Mouse (Mus musculus): ENCODE data around the gene Raver1. TPM values are rescaled to one million over a fixed set of nuclear protein-coding genes. Genes with fewer than 3 reads are reported as not detected.

Raver1 gene
- total RNA-seq, 2 experiments from 2014 or later: 12.9 to 81.1 TPM

DNA sequence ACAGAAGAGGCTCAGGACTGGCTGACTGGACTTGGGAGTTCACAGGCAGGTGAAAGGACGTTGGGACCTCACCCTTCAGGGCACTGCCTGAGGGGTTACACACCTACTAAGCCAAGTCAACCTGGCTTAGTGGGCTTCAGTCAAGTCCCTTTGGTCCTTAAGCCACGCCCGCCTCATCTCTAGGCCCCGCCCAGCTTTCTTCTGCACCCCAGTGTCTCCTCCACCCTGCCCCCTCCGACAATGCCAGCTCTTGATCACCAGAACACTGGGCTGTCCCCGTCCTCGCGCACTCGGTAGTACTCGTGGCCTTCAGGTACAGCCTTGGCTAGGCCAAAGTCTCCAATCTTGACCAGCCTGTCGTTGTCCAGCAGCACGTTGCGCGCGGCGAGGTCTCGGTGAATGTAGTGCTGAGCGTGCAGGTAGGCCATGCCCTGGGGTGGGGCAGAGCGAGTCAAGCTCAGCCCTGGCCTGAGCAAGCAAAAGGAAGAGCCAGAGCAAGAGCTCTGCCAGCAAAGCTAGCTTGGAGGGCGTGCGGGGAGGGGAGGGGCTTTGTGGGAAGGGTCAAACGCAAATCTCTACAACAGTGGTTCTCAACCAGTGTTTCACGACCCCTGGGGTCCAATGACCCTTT lies 15.9 kb upstream of the Raver1 start:
- ATAC-seq (replicated peaks; ENCODE audit: low FRiP score, low TSS enrichment, poor library complexity, severe bottlenecking): no peak

DNA sequence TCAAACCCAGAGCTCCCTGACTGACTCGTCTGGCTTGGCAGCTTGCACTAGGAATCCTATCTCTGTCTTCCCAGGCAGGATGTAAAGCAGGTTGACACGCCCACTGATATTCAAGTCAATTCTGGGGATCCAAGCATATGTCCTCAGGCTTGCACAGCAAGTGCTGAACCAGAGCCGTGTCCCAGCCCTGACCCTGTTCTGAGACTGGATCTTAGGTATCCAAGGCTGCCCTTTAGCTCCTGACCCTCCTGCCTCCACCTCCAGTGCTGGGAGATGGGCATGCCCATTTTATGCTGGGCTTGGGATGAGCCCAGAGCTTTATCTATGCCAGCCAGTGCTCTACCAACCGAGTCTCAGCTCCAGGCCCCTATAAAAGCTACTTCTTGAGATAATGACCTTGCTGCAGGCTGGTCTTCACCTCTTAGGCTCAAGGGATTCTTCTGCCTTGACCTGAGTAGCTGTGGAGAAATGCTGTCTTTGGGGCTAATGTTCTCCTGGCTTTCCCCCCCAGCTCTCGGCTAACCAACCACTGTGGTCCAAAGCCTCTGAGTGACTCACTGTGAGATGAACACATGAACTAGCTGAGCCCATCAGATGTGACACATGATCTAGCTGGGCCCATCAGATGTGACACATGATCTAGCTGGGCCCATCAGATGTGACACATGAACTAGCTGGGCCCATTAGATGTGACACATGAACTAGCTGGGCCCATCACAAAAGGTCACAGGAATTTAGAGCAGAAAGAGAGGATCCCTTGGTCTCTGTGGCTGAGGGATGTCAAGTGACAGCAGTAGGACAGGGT lies 14.2 kb upstream of the Raver1 start:
- ATAC-seq (replicated peaks; ENCODE audit: low FRiP score, low TSS enrichment, poor library complexity, severe bottlenecking): peak; percentile 78

DNA sequence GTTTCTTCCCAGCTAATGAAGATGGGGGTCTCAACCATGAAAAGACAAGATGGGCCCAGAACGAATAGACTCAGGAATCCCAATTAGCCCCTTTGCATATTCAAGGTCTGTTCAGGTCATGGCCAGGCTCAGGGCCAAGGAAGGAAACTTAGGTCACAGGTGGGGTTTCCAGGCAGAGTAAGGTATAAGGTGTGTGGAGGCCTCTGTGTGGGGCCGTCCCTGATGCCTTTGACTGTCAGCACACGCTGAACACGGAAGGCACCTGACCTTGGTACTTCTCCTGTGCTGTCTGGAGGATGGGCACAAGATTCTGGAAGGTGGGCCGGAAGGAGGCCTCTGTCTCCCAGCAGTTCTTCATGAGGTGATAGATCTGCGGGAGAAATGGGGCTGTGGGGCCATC lies 13.0 kb upstream of the Raver1 start:
- no peak for ATAC-seq (replicated peaks; ENCODE audit: low FRiP score, low TSS enrichment, poor library complexity, severe bottlenecking)

DNA sequence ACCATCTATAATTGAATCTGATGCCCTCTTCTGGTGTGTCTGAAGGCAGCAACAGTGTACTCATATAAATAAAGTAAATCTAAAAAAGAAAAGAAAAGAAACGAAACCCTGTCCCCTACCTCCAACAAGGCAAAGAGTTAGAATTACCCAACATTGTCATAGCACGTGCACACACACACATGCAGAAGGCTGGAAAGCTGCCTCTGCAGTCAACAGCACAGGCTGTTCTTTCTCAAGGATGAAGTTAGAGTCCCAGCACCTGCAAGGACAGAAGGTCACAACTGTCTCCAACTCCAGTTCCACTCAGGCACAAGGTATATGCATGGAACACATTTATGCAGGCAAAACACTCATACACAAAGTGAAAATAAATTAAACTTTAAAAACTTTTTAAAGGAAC lies 10.3 kb upstream of the Raver1 start:
- no peak for ATAC-seq (replicated peaks; ENCODE audit: low FRiP score, low TSS enrichment, poor library complexity, severe bottlenecking)

DNA sequence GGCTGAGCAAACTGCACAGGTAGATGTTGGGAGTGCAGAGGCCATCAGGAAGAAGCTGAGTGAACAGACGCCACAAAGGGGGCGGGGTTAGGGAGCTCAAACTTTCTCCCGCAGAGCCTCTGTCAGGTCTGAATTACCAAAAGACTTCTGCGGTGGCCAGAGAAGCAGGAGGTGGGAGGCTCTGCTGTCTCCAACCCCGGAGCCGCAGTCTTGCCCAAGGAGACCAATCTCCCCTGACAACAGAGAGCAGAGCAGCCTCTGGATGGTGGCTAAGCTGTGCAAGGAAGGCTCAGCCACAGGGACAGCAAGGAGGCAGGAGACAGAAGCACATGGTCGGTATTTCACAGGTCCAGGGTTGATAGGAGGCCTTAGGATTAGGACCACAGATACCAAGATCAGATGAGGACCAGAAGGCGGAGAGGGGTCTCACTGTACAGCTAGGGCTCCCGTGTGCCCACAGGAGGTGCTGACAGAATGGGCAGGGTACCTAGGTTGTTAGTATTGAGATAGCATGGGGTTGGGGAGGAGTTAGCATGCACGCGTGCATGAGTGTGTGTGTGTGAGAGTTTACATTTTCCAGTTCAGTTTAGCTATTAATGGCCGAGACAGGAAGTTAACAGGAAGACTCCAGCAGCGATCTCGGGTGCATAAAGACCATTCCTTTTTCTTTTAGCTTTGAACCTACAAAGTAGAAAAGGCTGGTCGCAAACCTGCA lies 8.8 kb upstream of the Raver1 start:
- ATAC-seq (replicated peaks; ENCODE audit: low FRiP score, low TSS enrichment, poor library complexity, severe bottlenecking): peak; percentile 65

DNA sequence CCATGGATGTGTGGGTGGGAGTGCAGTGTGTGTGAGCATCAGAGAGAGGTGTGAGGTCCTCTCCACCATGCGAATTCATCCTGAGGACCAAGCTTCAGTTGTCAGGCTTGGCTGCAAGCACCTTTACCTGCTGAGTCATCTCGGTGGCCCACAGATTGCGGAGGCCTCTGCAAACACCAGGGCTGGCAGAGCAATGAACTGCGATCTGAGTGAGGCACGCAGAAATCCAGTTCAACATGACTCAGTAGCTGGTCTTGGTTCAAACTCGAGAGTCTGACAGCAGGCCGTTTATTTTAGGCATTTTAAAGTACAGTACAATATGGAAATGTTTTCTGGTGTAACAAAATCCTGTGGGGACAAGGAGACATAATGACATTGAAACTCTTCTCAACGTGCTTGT lies 6.0 kb upstream of the Raver1 start:
- ATAC-seq (replicated peaks; ENCODE audit: low FRiP score, low TSS enrichment, poor library complexity, severe bottlenecking): no peak

DNA sequence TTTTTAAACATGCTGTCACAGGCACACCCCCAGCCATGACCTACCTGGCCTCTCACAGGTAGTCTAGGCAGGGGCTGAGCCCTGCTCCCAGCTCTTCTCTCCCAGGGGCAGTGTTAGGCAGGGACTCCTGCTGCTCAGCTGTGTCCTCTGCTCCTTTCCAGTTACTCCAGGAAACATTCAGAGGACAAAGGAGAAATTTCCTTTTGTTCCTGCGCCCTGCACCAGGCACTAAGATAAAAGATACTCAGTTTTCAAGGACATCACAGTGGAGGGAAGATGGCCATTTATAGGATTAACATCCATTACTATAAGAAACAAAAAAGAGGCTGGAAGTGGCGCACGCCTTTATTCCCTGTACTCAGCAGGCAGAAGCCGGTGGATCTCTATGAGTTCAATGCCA lies 4.2 kb upstream of the Raver1 start:
- ATAC-seq (replicated peaks; ENCODE audit: low FRiP score, low TSS enrichment, poor library complexity, severe bottlenecking): no peak

DNA sequence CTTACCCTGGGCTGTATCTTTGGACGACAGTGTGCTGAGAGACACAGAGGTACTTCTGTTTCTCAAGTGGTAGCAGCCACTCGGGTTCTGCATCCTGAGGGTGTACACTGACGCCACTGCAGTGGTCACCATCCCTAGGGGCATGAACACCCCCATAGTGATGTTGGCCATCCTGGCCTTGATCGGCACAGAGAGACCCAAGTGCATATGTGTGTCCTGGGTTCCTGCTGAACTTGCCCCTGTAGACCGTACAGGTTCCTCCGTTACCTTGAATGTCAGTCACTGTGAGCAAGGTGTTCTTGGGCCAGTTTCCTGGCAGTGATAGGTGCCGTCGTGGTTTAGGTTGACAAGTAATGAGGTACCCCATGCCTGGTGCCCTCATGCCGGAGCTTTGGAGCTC lies 1.6 kb upstream of the Raver1 start:
- no peak for ATAC-seq (replicated peaks; ENCODE audit: low FRiP score, low TSS enrichment, poor library complexity, severe bottlenecking)

DNA sequence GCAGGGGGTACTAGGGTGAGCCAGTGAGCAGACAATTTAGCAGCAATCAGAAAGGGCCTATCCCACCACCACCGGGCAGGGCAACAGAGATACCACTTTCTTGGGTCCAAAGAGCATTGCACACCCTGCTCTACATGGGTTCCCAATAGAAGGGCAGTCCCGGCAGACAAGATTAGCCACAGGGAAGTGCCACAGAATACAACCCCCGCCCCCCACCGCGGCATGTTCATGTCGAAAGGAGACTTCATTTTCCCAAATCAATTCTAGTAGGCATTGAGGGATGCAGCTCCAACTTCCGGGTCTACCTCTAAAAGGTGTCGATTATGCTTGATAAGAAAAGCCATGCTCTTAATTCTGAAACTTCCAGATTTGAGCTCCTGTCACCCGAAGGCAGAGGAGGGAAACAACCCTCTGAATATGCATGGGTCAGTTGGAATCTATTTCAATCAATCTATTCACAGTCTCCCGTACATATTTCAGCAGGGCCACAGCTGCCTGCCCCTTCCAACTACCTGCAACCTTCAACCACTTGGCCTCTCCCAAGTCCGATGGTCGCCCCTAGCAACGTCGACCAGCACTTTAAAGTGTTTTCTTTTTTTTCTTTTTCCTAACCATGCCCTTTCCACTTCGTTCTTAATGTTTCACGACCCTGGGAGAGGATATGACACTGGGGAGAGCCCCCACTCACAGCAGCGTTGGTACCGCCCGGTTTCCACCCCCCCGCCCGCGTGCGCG lies 669 bp downstream of the Raver1 start:
- ATAC-seq (replicated peaks; ENCODE audit: low FRiP score, low TSS enrichment, poor library complexity, severe bottlenecking): peak; percentile 6

DNA sequence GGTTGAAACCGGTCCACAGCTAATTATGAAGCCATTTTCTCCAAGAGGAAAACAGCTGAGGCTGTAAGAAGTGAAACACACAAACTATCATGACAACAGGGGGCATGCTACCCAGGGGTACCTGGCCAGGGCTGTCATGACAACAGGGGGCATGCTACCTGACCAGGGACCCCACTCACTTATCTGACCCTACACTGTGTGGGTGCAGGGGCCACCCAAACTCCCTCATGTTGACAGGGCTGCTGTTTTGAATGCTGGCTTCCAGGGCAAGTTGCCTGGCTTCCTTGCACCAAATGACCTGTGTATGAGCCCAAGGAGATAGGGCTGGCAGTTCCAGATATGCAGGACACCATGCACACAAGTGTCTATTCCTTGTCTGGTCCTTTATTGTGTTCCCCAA lies 1.3 kb downstream of the Raver1 start:
- ATAC-seq (replicated peaks; ENCODE audit: low FRiP score, low TSS enrichment, poor library complexity, severe bottlenecking): no peak

DNA sequence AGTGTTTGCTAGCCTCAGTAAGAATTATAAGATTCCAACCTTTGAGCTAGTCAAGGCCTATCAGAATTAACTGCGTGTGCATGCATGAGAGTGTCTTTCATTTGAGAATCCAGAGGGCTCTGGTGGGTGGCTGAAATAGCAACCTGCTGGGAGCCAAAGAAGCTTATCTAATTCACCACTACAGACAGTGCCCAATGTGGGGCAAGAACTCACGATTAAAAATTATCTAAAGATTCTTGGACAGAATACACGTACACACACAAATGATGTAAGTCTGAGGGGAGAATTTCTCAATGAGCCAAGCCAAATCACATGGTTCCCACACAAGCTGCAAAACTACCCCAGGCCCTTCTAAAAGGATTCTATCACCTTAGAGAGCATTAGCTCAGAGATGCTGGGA lies 8.5 kb downstream of the Raver1 start:
- ATAC-seq (replicated peaks; ENCODE audit: low FRiP score, low TSS enrichment, poor library complexity, severe bottlenecking): peak; percentile 58

DNA sequence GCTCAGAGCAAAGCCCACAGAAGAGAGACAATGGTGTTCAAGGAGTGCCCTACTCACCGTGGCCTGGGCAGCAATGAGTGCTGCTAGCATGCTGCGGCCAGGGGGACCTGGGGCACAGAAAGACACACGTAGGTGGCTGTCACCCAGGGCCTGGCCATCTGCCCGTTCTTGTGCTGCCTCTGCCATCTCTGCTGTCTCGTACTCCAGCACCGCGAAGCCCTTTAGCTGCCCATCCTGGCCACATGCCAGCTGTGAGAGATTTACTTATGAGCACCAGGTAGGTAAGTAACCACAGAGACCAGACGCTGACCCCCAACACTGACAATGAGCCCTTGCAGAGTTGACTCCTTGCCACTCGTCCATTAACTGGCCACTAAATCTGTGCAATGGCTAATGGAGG lies 10.7 kb downstream of the Raver1 start:
- ATAC-seq (replicated peaks; ENCODE audit: low FRiP score, low TSS enrichment, poor library complexity, severe bottlenecking): no peak

DNA sequence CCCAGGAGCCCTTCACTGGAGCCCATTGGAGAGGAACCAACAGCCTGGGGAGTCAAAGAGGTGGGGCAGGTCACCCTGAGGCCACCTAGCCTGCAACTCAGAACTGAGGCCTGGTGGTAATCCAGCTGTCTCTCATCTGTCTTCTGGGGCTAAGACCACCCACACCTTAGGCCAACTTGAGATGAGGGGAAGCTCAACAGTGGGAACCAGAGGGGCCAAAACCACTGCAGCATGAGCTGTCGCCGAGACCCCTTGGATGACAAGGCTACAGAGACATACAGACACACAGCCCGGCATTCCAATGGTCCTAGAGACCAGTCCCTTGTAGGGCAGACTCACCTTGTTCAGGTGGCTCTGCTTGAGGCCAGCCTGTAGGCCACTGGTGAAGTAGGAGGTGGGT lies 16.2 kb downstream of the Raver1 start:
- ATAC-seq (replicated peaks; ENCODE audit: low FRiP score, low TSS enrichment, poor library complexity, severe bottlenecking): no peak

DNA sequence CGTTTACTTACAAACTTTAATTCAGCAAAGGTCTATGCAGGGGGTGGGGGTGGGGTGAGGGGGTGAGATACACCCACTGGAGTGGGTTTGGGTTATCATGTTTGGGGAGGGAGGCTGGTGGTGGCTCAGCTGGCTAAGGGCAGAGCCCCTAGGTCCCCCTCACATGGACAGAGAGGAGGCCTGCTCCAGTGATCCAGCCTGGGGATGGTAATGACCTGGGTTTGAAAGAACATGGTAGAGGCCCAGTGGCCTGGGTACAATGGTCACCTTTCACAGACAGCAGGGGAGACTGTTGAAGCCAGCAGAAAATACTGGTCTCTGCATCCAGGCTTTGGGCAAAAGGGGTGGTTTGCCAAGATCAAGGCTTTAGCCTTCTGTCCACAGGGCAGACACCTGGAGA lies 17.6 kb downstream of the Raver1 start:
- no peak for ATAC-seq (replicated peaks; ENCODE audit: low FRiP score, low TSS enrichment, poor library complexity, severe bottlenecking)

DNA sequence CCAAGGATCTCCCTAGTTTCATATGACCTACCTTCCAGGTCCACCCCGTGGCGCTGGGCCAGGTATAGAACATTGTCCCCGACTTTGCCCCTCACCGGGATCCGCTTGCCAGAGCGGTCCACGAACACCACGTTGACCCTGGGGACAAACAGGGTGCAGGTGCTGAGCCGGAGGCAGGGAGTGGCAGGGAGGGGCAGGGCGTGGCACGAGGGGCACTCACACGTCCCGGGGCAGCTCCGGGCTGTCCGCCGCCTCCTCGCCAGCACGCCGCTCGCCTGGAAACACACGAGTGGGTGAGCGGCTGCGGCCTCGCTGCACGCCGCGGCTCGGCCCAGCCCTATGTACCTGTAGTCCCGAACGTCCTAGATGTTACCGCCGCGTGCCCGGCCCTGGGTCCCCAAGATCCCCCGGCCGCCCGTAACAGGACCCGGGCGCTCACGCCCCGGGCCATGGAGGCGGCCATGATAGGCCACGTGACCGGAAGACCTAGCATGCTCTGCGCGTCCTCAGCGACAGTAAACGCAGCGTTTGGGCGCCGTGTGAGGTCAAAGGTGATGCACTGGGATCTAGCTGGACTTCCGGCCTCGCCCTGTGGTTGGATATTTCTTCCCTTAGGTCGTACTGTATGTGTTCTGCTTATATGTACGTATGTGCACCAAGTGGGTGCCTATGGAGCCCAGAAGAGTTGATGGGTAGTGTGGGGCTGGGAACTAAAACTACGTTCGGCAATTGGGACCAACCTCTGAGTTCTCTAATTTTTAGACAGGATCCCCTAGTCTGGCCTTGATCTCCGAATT lies 18.6 kb downstream of the Raver1 start, which contains the start of the genes Gm49373 and Fdx1l:
TSS of gene Gm49373 (minus strand) at position 53 of the 797 bp plus-strand sequence.
TSS of gene Fdx1l (minus strand) at position 571 of the 797 bp plus-strand sequence.
- peak; percentile 89 for ATAC-seq (replicated peaks; ENCODE audit: low FRiP score, low TSS enrichment, poor library complexity, severe bottlenecking)

DNA sequence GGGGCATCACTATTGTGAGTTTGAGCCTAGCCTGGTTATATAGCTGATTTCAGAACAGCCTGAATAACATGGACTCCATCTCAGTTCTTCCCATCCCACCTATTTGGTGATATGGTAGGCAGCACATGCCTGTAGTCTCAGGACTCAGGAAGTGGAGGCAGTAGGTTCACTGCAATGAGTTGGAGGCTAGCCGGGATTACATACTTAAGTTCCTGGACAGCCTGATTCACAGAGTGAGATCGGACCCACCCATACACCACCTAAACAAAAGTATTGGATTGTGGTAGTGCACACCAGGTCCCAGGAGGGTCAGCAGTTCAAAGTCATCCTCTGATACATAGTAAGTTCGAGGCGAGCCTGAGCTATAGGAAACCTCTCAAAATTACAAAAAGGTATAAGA lies 19.2 kb downstream of the Raver1 start:
- peak; percentile 6; the same call in 1 of the 2 replicates for ATAC-seq (replicated peaks; ENCODE audit: low FRiP score, low TSS enrichment, poor library complexity, severe bottlenecking)

DNA sequence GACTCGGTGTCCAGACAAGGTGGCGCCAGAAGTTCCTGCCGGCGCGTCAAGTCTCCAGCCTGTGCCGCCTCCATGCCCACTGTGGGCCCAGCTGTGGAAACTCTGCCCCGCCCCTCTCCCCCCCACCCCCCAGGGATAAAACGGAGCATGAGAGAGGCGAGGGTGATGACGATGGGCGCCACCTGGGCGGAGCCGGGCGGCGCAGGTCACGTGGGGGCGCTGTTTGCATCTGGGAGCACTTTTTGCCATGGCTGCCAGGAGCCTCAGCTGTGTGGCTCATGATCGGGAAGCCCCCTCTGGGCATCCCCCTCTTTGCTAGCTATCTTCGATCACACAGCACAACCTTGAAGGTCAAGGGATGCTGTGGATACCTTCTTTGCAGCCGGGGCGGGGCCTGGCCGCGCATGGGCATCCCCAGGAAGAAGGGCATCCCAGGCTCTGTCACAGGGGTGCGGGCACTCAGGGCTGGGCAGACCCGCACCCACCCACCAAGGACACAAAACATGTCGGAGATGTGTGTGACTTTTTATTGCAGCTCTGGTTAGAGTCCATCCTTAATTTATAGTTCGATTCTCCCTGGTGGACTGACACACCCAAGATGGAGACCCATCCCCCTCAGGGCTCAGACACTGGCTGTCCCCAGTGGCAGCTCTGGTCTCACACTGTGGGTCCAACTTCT lies 24.7 kb downstream of the Raver1 start, which contains the start of gene Zglp1:
TSS of gene Zglp1 (minus strand) at position 88 of the 679 bp plus-strand sequence.
- no peak for ATAC-seq (replicated peaks; ENCODE audit: low FRiP score, low TSS enrichment, poor library complexity, severe bottlenecking)

DNA sequence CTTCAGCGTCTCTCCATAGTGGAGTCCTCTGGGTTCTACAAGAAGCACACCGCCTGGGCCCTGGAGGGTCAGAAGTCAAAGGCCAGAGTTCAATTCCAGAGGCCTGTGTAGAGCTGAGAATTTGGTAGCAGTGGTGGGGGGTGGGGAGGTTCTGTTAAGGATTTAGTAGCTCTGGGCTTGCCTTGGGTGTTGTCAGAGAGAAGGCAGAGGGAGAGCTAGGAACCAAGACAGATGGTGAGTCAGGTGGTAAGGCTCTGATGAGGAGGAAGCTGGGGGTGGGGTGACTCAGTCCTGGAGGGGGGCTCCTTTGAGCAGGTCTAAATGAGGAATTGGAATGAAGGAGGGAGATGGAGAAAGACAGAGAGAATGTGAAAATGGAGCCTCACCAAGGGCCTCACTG lies 28.9 kb downstream of the Raver1 start:
- no peak for ATAC-seq (replicated peaks; ENCODE audit: low FRiP score, low TSS enrichment, poor library complexity, severe bottlenecking)

All from megakaryocyte-erythroid progenitor cell, adult 5-6 weeks (primary cell).